ENCODE assay signal across 12 mouse cellular contexts in genomic region chr6:91233011-91233410, GRCm38 (mm10). TPM values are rescaled to one million over a fixed set of nuclear protein-coding genes. Genes with fewer than 3 reads are reported as not detected.
A peak's percentile ranks its signal among the peaks of the same experiment; 100 is the strongest.
DNase-seq lines count a peak whose midpoint lies in the region; ATAC-seq and TF ChIP-seq lines count a peak whose summit lies in the region.
"Had no signal": no experiment of that assay in that cellular context is flagged by ENCODE, and none has a peak within 500 bp of the region (broad histone marks: within the 10 kb centered on the region; RNA-seq: fewer than 3 reads in every experiment).

No protein-coding gene starts in this region.

- TF ChIP-seq POLR2A in bone marrow, adult 2 months (IDR thresholded peaks at IDR 0.05; ENCODE audit: borderline replicate concordance, control insufficient read depth, low read depth, low read length): 0 out of 2 replicates have a peak, but pooled peaks have one; percentile 10

- ATAC-seq in forebrain, embryonic 13.5 days: no peak
- ATAC-seq: Patski had no signal

- no peaks in the 10 kb centered on the region for H3K36me3 ChIP-seq in forebrain, embryonic 10.5 days (replicated peaks)
- no peaks in the 10 kb centered on the region for H3K36me3 ChIP-seq in forebrain, embryonic 13.5 days (ENCODE audit: poor library complexity, severe bottlenecking)
- H3K36me3 ChIP-seq: heart, embryonic 15.5 days had no signal

- H3K27me3 ChIP-seq in forebrain, embryonic 10.5 days (ENCODE audit: poor library complexity, severe bottlenecking): no peaks in the 10 kb centered on the region
- no peaks in the 10 kb centered on the region for H3K27me3 ChIP-seq in forebrain, embryonic 13.5 days

- H3K9ac ChIP-seq in forebrain, embryonic 13.5 days: no peak overlapping the region
- H3K9ac ChIP-seq: heart, embryonic 15.5 days had no signal

- H3K4me3 ChIP-seq in forebrain, embryonic 10.5 days: no peak overlapping the region
- no peak overlapping the region for H3K4me3 ChIP-seq in forebrain, embryonic 13.5 days
- no peak overlapping the region for H3K4me3 ChIP-seq in left cerebral cortex, adult 2 months
- no peak overlapping the region for H3K4me3 ChIP-seq in bone marrow, adult 2 months (replicated peaks; ENCODE audit: control insufficient read depth, low read depth, low read length)
- H3K4me3 ChIP-seq: heart, embryonic 15.5 days had no signal

- H3K4me2 ChIP-seq in forebrain, embryonic 13.5 days: no peak overlapping the region
- H3K4me2 ChIP-seq: heart, embryonic 15.5 days had no signal

- TF ChIP-seq CTCF in left cerebral cortex, adult 2 months (IDR thresholded peaks at IDR 0.05): peak; percentile 8; the same call in 1 of the 2 replicates
- no peak for TF ChIP-seq CTCF in bone marrow, adult 2 months (IDR thresholded peaks at IDR 0.05; ENCODE audit: control insufficient read depth, insufficient read depth, low read length)

- intact Hi-C loops in left cerebral cortex, adult 2 months (cut with DNase I): no loop called here
- intact Hi-C loops in left cerebral cortex, postnatal 10 days (cut with DNase I): no loop called here
- intact Hi-C loops in left cerebral cortex, postnatal 25 days (cut with DNase I): no loop called here

- peaks cover 49% of the 10 kb centered on the region for H3K4me1 ChIP-seq in forebrain, embryonic 10.5 days
- peaks cover 23% of the 10 kb centered on the region for H3K4me1 ChIP-seq in forebrain, embryonic 13.5 days
- no peaks in the 10 kb centered on the region for H3K4me1 ChIP-seq in bone marrow, adult 2 months (ENCODE audit: control insufficient read depth, insufficient read depth, low read length)

- 85% methylated on average over 12 of the region's 12 CpGs for WGBS in forebrain, embryonic 10.5 days
- 85% methylated on average over 12 of the region's 12 CpGs for WGBS in forebrain, embryonic 13.5 days
- 75% methylated on average over 12 of the region's 12 CpGs for WGBS in bone marrow, adult 2 months

- DNase-seq in forebrain, embryonic 10.5 days (ENCODE audit: extremely low spot score, low spot score): no peak
- DNase-seq in left cerebral cortex, adult 2 months (ENCODE audit: extremely low spot score in 1 of 2, low spot score in 2 of 2): no peak
- no peak for DNase-seq in left cerebral cortex, postnatal 10 days (ENCODE audit: extremely low spot score in 1 of 2, low spot score in 2 of 2)
- peak; percentile 69 to 80 for DNase-seq in cerebellum, postnatal 10 days
- no peak for DNase-seq in spleen, postnatal 4 days (ENCODE audit: low spot score in 2 of 2)
- no peak for DNase-seq in left cerebral cortex, postnatal 25 days (ENCODE audit: low spot score in 2 of 2)
- DNase-seq: thymus, postnatal 4 days had no signal

- no peaks in the 10 kb centered on the region for H3K9me3 ChIP-seq in forebrain, embryonic 10.5 days
- H3K9me3 ChIP-seq in forebrain, embryonic 13.5 days (replicated peaks): no peaks in the 10 kb centered on the region
- H3K9me3 ChIP-seq: heart, embryonic 15.5 days had no signal

- H3K27ac ChIP-seq in forebrain, embryonic 10.5 days: 0 out of 2 replicates have a peak overlapping the region, but pooled peaks have one; percentile 44
- H3K27ac ChIP-seq in forebrain, embryonic 13.5 days: no peak overlapping the region
- H3K27ac ChIP-seq in left cerebral cortex, adult 2 months: no peak overlapping the region
- no peak overlapping the region for H3K27ac ChIP-seq in bone marrow, adult 2 months (ENCODE audit: control insufficient read depth, insufficient read depth, low read depth, low read length, poor library complexity)
- H3K27ac ChIP-seq: heart, embryonic 15.5 days had no signal

RNA-seq across cellular contexts. Expression of gene Fbln2, which starts 20.8 kb away (rescaled TPM):
- 30.5 and 35.4 TPM in 2 replicates for polyA plus RNA-seq in forebrain, embryonic 10.5 days (2016; fragmentation: Nextera tagmentation; extraction: Ambion mirVana)
- polyA plus RNA-seq in forebrain, embryonic 13.5 days (2015; fragmentation: Nextera tagmentation; extraction: Ambion mirVana): 8.5 and 12.2 TPM in 2 replicates
- total RNA-seq in left cerebral cortex, adult 2 months (2021): 1 to 10 TPM; 5.7 to 8.0 TPM
- 10 to 100 TPM in 1 of 2 experiments, 1 to 10 TPM in 1; 9.8 to 10.9 TPM for total RNA-seq in left cerebral cortex, postnatal 10 days (2021)
- 0.83 and 16.4 TPM in 2 replicates for polyA plus RNA-seq in bone marrow, adult 2 months (2011; ENCODE audit: insufficient read depth, insufficient read length, low replicate concordance, missing spikeins)
- 1 to 10 TPM; 3.9 to 6.5 TPM for total RNA-seq in left cerebral cortex, postnatal 25 days (2021)
- total RNA-seq: granulocyte monocyte progenitor cell, adult 5-6 weeks had no signal

Comparison
In these comparisons a context has a peak if more than half of its experiments do, and no peak if none do; other contexts are left out.
1. DNase-seq: peak in cerebellum, postnatal 10 days (2 of 2); none in forebrain, embryonic 10.5 days (single experiment), left cerebral cortex, adult 2 months (0 of 2), left cerebral cortex, postnatal 10 days (0 of 2), spleen, postnatal 4 days (0 of 2) and left cerebral cortex, postnatal 25 days (0 of 2).